Mouse (Mus musculus) CH12F3 (cell line): Measurements from ENCODE around the gene Ftsj3.
"Not testable (repeated sequence)": the region's sequence is repeated elsewhere in the genome, so short reads cannot be mapped to it uniquely, and the experiment has no call there.

Source experiments
- in situ Hi-C: fragments of 300-500 bp; cut with MboI; formaldehyde crosslinking; loops from 2 replicates; pipeline ENCODE4 v1.14.3; 2020; ENCODE audit warnings: low sequenced_read_pairs

Ftsj3 gene

GRCm38 (mm10) chr11:106202123-106202465, 53.8 kb downstream of the Ftsj3 start, which contains the start of gene Strada:
Gene Strada (minus strand): TSS chr11:106202168.
- in situ Hi-C loops, result no loop called here

GRCm38 (mm10) chr11:106201337-106202122, 54.3 kb downstream of the Ftsj3 start:
- in situ Hi-C loops, result no loop called here

- in situ Hi-C loops, result no loop called here
These were observed 55.1 kb downstream of the Ftsj3 start for GRCm38 (mm10) chr11:106200756-106201155.

GRCm38 (mm10) chr11:106199997-106200396, 55.9 kb downstream of the Ftsj3 start:
- in situ Hi-C loops, result not testable (repeated sequence)
